Mouse (Mus musculus) spleen, postnatal 36 days (tissue): ENCODE results near the gene Ano9.

Experiments used
- DNase-seq, 2 experiments: peaks; one replicate each; pipeline ENCODE4 v3.0.0; 2022; ENCODE audit warnings: low spot score in 2 of 2, mixed read lengths in 1 of 2

The Ano9 gene

GRCm38 (mm10) chr7:141103161-141103560 lies 14.4 kb downstream of the Ano9 start:
- DNase-seq, result no peak

DNA sequence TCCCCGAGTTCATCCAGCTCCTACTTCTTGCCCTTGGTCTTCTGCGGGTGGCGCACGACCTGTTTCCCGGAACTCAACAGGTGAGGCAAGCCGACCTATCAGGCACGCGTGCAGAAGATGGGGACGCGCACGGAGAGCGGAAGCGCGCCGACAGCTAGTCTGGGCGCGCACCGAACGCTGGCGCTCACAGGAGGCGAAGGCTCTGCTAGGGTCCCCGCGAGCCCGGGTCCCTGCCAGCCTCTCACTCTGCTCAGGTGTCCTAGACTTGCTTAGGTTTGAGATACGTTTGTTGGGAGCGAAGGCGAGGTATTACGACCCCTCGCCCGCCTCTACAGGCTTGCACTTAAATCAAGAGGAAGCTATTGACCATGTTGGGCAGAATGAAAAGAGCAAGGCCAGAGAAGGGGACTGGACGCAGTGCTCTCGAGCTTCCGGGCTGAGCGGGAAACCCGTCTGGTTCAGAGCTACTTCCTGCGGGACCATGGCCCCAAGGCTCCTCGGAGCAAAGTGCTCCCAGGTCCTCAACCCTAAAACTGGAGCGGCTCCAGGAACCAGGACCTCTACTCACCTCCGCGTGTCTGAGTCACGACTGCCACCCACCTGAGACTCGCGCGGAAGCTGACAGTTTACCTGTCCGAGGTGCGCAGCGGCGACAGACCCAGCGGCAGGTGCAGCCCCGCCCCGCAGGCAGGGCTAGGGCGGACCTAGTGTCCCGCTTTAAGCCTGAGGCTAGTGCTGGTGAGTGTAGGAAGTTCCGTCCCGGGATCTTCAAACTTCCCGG lies 17.5 kb downstream of the Ano9 start, which contains the start of gene Sigirr:
Gene Sigirr (minus strand): TSS at position 662 of the 781 bp plus-strand sequence.
- peak; percentile 70 for DNase-seq

- no peak for DNase-seq
These were observed 20.4 kb downstream of the Ano9 start for GRCm38 (mm10) chr7:141097177-141097576.

GRCm38 (mm10) chr7:141096649-141097056 lies 21.0 kb downstream of the Ano9 start:
- peak; percentile 95 to 96 for DNase-seq

- peak; percentile 33 to 36 for DNase-seq
These were observed 21.6 kb downstream of the Ano9 start for GRCm38 (mm10) chr7:141096021-141096420.

DNA sequence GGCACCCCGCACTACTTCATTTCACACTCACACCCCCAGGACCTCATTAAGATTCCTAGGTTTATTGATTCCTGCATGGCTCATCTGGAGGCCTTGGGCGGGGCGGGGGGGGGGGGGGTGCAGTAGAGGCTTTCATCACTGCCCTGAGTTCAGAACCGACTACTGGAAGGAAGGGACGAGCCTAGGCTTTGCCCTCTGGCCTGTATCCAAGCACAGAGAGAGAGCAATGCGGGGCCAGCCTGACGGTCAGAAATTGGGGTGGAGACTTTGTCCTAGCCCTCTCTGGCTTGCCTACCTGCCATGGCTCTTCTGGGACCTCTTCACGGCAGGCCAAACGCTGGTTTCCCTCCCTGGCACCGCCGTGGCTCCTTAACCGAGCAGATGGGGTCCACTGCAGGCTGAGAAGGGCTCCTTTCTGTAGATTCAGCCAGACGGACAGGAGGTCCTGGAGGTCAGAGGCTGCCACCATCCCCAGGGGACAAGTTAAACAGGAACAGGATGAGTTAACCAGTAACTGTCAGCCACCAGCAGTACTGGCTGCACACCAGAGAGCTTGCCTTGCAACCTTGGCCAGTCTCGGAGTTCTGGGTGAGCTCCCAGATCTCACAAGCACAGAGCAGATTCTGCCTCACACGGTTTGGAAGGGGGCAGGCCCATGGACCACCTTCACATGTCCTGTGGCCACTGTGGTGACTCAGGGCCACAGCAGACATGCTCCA lies 23.0 kb downstream of the Ano9 start:
- no peak for DNase-seq

DNA sequence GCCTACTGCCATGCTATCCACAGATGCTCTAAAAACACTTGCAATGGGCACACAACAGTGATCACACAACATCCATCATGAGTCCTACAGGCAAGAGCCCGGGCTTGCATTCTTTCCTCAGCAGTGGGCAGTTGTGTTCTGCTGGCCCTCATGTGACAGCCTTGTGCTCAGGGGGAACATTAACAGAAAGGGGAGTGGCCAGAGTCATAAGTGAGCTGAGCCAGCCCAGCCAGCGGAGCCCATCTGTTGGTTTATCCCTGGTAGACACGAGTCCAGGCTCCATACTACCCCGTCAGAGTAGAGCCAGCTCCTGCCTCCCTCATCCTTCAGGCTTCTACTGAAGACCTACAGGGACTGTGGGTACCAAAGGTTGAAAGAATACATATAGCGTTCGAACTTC lies 23.7 kb downstream of the Ano9 start:
- no peak for DNase-seq

- DNase-seq, result peak; percentile 88 to 90
These were observed 25.4 kb downstream of the Ano9 start for GRCm38 (mm10) chr7:141092051-141092735.

GRCm38 (mm10) chr7:141090228-141090627 lies 27.4 kb downstream of the Ano9 start:
- no peak for DNase-seq

GRCm38 (mm10) chr7:141088473-141088872 lies 29.1 kb downstream of the Ano9 start:
- no peak for DNase-seq

DNA sequence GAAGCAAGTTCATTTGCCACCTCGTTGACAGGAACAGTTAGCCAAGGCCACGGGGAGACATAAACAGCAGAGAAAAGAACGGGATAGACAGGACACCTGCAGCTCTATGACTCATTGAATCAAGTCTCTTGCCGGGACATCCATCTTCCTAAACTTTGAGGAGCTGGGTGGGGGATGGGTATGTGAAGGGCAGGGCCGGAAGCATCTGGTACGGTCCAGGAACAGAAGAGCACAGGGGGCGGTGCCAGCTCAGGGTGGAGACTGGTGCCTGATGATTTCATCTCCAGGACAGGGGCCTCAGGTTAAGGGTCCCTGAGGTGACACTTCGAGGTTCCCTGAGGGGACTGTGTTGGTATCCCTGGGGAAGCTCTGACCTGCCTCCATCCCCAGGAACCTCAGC lies 29.7 kb downstream of the Ano9 start:
- DNase-seq, result peak; percentile 54 to 56

- DNase-seq, result no peak
These were observed 37.8 kb downstream of the Ano9 start for GRCm38 (mm10) chr7:141079481-141080449.

GRCm38 (mm10) chr7:141078876-141079275 lies 38.7 kb downstream of the Ano9 start:
- DNase-seq, result no peak

- DNase-seq, result no peak
These were observed 39.8 kb downstream of the Ano9 start, which contains the start of gene Pkp3 for GRCm38 (mm10) chr7:141077841-141078240. TSS of gene Pkp3 (plus strand) at chr7:141078218.

GRCm38 (mm10) chr7:141073782-141074181 lies 43.8 kb downstream of the Ano9 start:
- no peak for DNase-seq

DNA sequence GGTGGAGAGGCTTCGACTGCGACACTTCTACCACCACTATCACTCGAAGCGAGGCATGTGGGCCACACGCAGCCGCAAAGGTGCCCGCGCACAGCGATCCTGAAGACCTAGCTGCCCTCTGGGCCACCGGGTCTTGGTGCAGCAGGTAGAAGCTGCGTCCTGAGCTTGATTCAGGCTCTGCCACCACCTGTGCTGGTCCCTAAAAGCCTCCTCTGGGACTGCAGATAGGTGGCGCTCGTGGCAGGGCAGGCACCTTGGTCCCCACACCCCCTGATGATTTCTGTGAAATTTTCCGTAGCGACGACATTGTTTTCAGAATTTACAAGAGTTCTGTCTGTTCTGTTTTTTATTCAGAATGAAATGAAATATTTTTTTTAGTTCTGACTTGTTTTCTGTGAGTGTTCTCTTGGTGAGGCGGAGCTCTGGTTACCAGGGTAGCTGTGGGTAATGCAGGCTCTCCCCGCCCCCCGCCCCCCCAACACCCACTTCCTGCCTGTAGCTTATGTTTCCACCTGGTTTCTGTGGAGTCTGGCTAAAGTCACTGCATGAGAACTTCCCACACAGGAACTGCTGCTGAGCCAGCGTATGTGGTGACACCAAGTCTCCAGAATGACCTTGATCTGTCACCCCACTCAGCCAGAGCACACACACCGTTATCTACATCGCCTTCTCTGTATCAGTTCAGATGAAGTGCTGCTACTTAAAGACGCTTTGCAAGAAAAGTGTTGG lies 45.4 kb downstream of the Ano9 start:
- DNase-seq, result peak; percentile 50 to 52

DNA sequence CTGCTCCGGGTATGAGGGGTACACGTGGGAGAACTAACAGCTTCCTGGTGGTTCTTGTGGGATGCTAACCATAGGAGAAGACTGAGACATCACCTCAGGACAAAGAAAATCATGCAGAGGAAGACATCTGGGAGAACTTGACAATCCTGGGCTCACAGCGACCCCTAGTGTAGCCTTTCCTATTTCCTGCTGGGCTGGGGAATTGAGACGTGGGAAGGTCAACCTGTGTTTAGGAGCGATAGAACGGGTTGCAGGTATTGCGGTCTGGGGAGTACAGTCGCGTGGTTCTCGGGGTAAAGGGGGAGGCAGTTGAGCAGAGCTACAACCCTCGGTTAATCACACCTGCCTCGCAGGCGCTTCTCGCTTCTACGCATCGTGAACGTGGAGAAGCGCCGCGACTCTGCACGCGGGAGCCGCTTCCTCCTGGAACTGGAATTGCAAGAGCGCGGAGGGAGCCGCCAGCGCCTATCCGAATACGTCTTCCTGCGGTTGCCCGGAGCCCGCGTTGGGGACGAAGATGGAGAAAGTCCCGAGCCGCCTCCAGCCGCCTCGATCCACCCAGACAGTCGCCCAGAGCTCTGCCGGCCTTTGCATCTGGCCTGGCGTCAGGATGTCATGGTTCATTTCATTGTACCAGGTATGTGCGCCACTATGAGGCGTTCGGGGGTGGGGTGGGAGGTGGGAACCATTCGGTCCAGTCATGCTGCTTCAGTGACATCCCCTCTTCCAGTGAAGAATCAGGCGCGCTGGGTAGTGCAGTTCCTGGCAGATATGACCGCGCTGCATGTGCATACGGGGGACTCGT lies 47.3 kb downstream of the Ano9 start:
- peak; percentile 46 to 47 for DNase-seq

DNA sequence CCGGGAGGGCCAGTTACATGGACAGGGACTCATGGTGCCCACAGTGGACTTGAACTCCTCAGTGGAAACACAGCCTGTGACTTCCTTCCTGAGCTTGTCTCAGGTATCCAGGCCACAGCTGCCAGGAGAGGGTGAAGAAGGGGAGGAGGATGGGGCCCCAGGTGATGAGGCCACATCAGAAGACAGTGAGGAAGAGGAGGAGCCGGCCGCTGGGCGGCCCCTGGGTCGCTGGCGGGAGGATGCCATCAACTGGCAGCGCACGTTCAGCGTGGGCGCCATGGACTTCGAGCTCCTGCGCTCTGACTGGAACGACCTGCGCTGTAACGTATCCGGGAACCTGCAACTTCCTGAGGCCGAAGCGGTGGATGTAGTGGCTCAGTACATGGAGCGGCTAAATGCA lies 49.3 kb downstream of the Ano9 start:
- DNase-seq, result no peak

GRCm38 (mm10) chr7:141064576-141064975 lies 53.0 kb downstream of the Ano9 start:
- no peak for DNase-seq

DNA sequence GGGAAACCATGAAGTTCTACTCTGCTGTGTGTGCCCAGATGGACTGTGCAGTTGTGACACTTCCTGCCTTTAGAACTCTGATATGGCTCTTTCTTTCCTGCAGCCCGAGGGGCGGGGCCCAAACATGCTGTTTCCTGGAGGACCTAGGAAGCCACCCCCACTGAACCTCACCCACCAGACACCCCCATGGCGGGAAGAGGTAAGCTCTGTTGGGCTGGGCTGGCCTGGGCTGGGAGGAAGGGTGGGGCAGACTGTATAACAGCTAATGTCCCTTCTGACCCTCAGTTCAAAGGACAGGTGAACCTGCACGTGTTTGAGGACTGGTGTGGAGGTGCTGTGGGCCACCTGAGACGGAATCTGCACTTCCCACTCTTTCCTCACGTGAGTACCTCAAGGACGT lies 53.4 kb downstream of the Ano9 start:
- DNase-seq, result peak in 1 of 2 experiments; percentile 32
